Mouse (Mus musculus): Measurements from ENCODE around the gene Cd300ld3.
"Not testable (repeated sequence)": the region's sequence is repeated elsewhere in the genome, so short reads cannot be mapped to it uniquely, and the experiment has no call there.

The Cd300ld3 gene

GRCm38 (mm10) chr11:115054537-115054936 is 6.3 kb upstream of the Cd300ld3 start:
- DNase-seq (ENCODE audit: low read depth, low spot score), result no peak

- peak; percentile 40 for DNase-seq (ENCODE audit: low read depth, low spot score)
Measured at GRCm38 (mm10) chr11:115052991-115053390, 4.8 kb upstream of the Cd300ld3 start.

- DNase-seq (ENCODE audit: low read depth, low spot score), result peak; percentile 87
Measured at GRCm38 (mm10) chr11:115052206-115052605, 4.0 kb upstream of the Cd300ld3 start.

GRCm38 (mm10) chr11:115049282-115049895 is 1.2 kb upstream of the Cd300ld3 start:
- peak; percentile 39 for DNase-seq (ENCODE audit: low read depth, low spot score)

- DNase-seq (ENCODE audit: low read depth, low spot score), result not testable (repeated sequence)
Measured at GRCm38 (mm10) chr11:115037669-115038068, 10.5 kb downstream of the Cd300ld3 start, which contains the start of gene Cd300ld5. Gene Cd300ld5 (minus strand): TSS chr11:115037769.

GRCm38 (mm10) chr11:115026912-115027311 is 21.3 kb downstream of the Cd300ld3 start, which contains the start of gene Cd300ld4:
Gene Cd300ld4 (minus strand): TSS chr11:115027012.
- DNase-seq (ENCODE audit: low read depth, low spot score), result not testable (repeated sequence)

- DNase-seq (ENCODE audit: low read depth, low spot score), result not testable (repeated sequence)
Measured at GRCm38 (mm10) chr11:115016093-115016492, 32.1 kb downstream of the Cd300ld3 start, which contains the start of gene Cd300ld2. Gene Cd300ld2 (minus strand): TSS chr11:115016193.

GRCm38 (mm10) chr11:115004070-115004469 is 44.1 kb downstream of the Cd300ld3 start:
- DNase-seq (ENCODE audit: low read depth, low spot score), result no peak

- no peak for DNase-seq (ENCODE audit: low read depth, low spot score)
Measured at GRCm38 (mm10) chr11:115001474-115002040, 46.7 kb downstream of the Cd300ld3 start, which contains the start of gene Cd300c2. Gene Cd300c2 (minus strand): TSS chr11:115001880.

Data from ZHBTc4 (cell line).